Mouse (Mus musculus) bone marrow macrophage, adult 2 months (primary cell): ENCODE measurements around the gene Cd209d. TPM values are rescaled to one million over a fixed set of nuclear protein-coding genes. Genes with fewer than 3 reads are reported as not detected.
"Not testable (repeated sequence)": the region's sequence is repeated elsewhere in the genome, so short reads cannot be mapped to it uniquely, and the experiment has no call there.

ENCODE experiments used
- H3K27ac ChIP-seq: 2 replicates; pipeline ENCODE4 v1.5.1; 2012; ENCODE audit warnings: low read depth, low read length; ENCODE audit not compliant: insufficient read depth
- H3K4me1 ChIP-seq: 2 replicates; pipeline ENCODE4 v1.6.1; 2012; ENCODE audit warnings: low read length; ENCODE audit not compliant: control insufficient read depth, insufficient read depth
- H3K4me3 ChIP-seq: 2 replicates; pipeline ENCODE4 v1.5.1; 2012; ENCODE audit warnings: mild to moderate bottlenecking, low read length, moderate library complexity; ENCODE audit not compliant: insufficient read depth
- CTCF ChIP-seq: IDR thresholded peaks from 2 replicates; pipeline ENCODE4 v1.5.1; 2012; ENCODE audit warnings: low read depth, mild to moderate bottlenecking, low read length, moderate library complexity
- POLR2A ChIP-seq: IDR thresholded peaks from 2 replicates; pipeline ENCODE4 v1.6.1; 2012; ENCODE audit warnings: mild to moderate bottlenecking, low read depth, low read length, borderline replicate concordance
- polyA plus RNA-seq: library from polyadenylated mRNA; stranded (reverse); fragments of >200 nt; gene quantifications from 2 replicates; pipeline ENCODE4 v1.2.4, GENCODE M21; 2012; ENCODE audit not compliant: missing spikeins, insufficient read depth, insufficient read length

The Cd209d gene
- not detected in 2 replicates for polyA plus RNA-seq

DNA sequence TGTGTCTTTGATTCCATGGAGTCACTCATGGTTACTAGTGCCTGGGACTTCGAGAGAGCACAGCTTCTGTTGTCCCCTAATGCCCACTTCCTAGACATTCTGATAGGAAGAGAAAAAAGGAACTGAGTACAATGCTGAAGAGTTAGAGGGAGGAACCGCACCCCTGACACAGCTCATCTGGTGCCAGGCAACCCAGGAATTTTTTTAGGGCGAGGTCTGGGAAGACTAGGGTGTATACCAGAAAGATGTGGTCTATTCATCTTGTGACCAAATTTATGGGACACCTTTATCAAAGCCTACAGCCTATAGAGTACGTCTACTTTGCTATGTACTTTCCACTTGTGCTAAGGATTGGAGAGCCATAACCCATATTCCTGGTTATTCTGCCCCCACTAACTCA, at the start of gene Cd209d:
Gene Cd209d, minus strand, starts transcription at position 101 of the 400 bp plus-strand sequence.
- no peaks in the 10 kb centered on the region for H3K4me1 ChIP-seq
- TF ChIP-seq POLR2A, result no peak
- TF ChIP-seq CTCF, result no peak
- H3K4me3 ChIP-seq, result no peak within 1 kb of the TSS
- no peak within 1 kb of the TSS for H3K27ac ChIP-seq

DNA sequence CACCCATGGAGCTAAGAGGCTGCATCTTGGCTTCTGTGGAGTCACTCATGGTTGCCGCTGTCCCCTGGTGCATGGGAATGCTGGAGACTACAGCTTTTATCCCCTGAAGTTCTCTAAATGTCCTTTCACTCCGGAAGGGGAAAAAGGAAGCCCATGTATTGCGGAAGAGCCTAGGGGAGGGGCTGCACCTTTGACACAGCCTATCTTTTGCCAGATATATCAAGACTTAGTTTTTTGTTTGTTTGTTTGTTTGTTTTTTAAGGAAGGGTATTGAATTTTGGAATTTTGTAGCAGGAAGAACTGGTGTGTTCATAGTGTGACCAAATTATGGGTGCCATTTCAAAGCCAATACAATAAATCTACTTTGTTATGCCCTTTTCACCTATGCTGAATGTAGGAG, 48.4 kb upstream of the Cd209d start, which contains the start of gene Cd209b:
Gene Cd209b, minus strand, starts transcription at position 101 of the 400 bp plus-strand sequence.
- Histone ChIP-seq H3K4me1 (no peaks in the 10 kb centered on the region), H3K27ac (no peak within 1 kb of the TSS), H3K4me3 (no peak within 1 kb of the TSS)
- no peak for TF ChIP-seq POLR2A
- no peak for TF ChIP-seq CTCF

DNA sequence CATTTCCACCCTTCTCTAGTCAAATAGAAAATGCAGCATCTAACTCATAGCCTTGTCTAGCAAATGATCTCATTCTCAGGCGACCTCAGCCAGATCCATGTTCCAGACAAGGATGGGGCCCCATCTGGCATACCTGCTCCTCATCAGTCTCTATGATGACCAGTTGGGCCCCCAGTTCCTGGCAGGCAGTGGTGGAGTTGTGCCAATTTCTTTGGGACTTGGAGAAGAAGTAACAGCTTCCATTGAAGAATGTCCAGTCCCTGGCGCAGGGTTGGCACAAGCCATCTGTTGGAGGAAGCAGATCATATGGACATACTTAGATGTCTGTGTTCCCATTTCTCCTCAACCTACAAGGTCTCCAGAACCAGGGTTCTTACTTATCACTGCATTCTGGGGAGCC, 2.2 kb downstream of the Cd209d start:
- H3K4me1 ChIP-seq, result no peaks in the 10 kb centered on the region
- H3K27ac ChIP-seq, result no peak overlapping the region
- H3K4me3 ChIP-seq, result no peak overlapping the region
- no peak for TF ChIP-seq CTCF
- TF ChIP-seq POLR2A, result no peak

DNA sequence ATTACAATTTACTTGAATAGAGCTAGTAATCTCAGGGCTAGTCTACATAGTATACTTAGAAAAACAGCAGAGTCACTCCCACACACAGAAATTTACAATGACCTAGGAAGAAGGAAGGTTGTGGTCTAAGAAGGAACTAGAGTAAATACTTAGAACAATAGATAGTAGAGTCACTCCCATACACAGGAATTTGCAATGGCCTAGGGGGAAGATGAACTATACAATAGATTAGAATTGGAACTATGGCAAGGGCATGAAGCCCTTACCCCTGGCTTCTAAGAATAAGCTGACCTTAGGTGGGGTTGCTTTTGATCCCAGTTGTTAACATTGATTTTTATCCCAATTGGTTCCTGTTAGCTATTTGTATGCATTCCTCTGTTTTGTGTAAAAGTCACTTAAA, 15.6 kb downstream of the Cd209d start:
- not testable (repeated sequence) for H3K27ac ChIP-seq, H3K4me3 ChIP-seq, H3K4me1 ChIP-seq

DNA sequence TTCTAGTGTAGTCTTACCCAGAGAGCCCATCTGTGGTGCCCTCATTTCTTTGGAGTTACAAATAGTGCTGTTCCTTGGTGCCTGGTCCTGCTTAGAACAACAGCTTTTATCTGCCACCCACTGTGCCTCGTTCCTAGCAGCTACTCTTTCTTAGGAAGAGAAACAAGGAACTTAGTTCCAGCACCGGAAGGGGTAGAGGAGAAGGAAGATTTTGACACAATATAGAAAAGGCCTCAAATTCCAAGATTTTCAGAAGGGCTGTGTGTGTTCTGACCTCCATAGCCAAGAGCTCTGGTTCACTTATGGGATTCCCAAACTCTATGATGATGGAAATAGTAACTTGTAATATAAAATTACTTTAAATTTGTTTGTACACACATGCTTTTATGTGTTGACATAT, 24.1 kb downstream of the Cd209d start, which contains the start of gene Cd209e:
Gene Cd209e, minus strand, starts transcription at position 101 of the 400 bp plus-strand sequence.
- no peak for TF ChIP-seq CTCF
- TF ChIP-seq POLR2A, result no peak
- Histone ChIP-seq H3K4me3 (no peak within 1 kb of the TSS), H3K4me1 (no peaks in the 10 kb centered on the region), H3K27ac (no peak within 1 kb of the TSS)

Other genes with a start within 250 kb of the Cd209d start
- 312 and 315 TPM in 2 replicates for gene Stxbp2, start 247.6 kb downstream of the Cd209d start, polyA plus RNA-seq
- not detected in 2 replicates for gene Retn, start 222.8 kb downstream of the Cd209d start, polyA plus RNA-seq
- gene Mcemp1, start 212.8 kb downstream of the Cd209d start, polyA plus RNA-seq, result 2.0 and 3.1 TPM in 2 replicates
- gene Fcor, start 206.2 kb downstream of the Cd209d start, polyA plus RNA-seq, result 3.6 and 4.5 TPM in 2 replicates
- 14.2 and 14.3 TPM in 2 replicates for gene Trappc5, start 202.3 kb downstream of the Cd209d start, polyA plus RNA-seq
- not detected in 2 replicates for gene Fcer2a, start 184.4 kb downstream of the Cd209d start, polyA plus RNA-seq
- gene Clec4g, start 157.9 kb downstream of the Cd209d start, polyA plus RNA-seq, result not detected in 2 replicates
- gene Cd209a, start 129.6 kb downstream of the Cd209d start, polyA plus RNA-seq, result not detected in 2 replicates
- not detected in 2 replicates for gene Cd209e, start 24.2 kb downstream of the Cd209d start, polyA plus RNA-seq
- not detected in 2 replicates for gene Cd209b, start 48.3 kb upstream of the Cd209d start, polyA plus RNA-seq
- gene Cd209c, start 76.2 kb upstream of the Cd209d start, polyA plus RNA-seq, result not detected in 2 replicates
- gene Cd209f, start 227.3 kb upstream of the Cd209d start, polyA plus RNA-seq, result not detected in 2 replicates